Mouse (Mus musculus): ENCODE results near the gene Vmn1r76.

- TF ChIP-seq CTCF (IDR thresholded peaks at IDR 0.05; ENCODE audit: control insufficient read depth, insufficient read depth, low read length) (no peak), POLR2A (IDR thresholded peaks at IDR 0.05; ENCODE audit: borderline replicate concordance, control insufficient read depth, low read depth, low read length) (no peak)
Observed at GRCm38 (mm10) chr7:11938113-11938512, at the start of gene Vmn1r76.

Data from bone marrow, adult 2 months (tissue).